Mouse (Mus musculus): ENCODE results near the gene Osbpl7. TPM values are rescaled to one million over a fixed set of nuclear protein-coding genes. Genes with fewer than 3 reads are reported as not detected.

Osbpl7 gene
- 11.1 and 11.4 TPM in 2 replicates for polyA plus RNA-seq (2016; fragmentation: Nextera tagmentation; extraction: Ambion mirVana)

GRCm38 (mm10) chr11:97050216-97050943 is at the start of gene Osbpl7:
TSS of gene Osbpl7 (plus strand) at chr11:97050628.
- Histone ChIP-seq H3K4me1 (peaks cover 22% of the 10 kb centered on the region), H3K9ac (peak within 1 kb of the TSS; percentile 78), H3K27me3 (replicated peaks) (no peaks in the 10 kb centered on the region), H3K36me3 (peaks cover 43% of the 10 kb centered on the region), H3K4me3 (peak within 1 kb of the TSS; percentile 59), H3K9me3 (no peaks in the 10 kb centered on the region), H3K4me2 (replicated peaks) (peak within 1 kb of the TSS; percentile 90), H3K27ac (no peak within 1 kb of the TSS)
- WGBS = 7% methylated on average over 18 of the region's 18 CpGs
- peak; percentile 80 for ATAC-seq (ENCODE audit: low FRiP score, low read depth)

DNA sequence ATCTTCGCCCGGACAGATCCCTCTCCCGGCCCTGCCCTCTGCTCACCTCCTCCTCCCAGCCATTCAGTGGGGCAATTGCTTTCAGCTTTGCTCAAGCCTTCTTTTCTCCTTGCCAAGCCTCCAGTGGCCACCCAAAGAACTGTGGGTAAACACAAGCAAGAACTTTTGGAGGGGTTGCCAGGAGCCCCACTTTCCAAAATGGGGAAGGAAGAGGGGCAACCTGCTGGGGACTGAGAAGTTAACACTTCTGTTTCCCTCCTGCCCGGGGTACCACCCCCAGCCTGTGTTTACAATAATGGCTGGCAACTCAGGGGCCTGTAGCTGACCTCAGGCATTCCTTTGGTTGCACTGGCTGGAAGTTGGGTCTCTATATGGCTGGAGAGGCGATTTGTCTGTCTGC is 47.3 kb upstream of the Osbpl7 start:
- ATAC-seq (ENCODE audit: low FRiP score, low read depth) = no peak
- Histone ChIP-seq H3K4me2 (replicated peaks) (no peak overlapping the region), H3K4me3 (no peak overlapping the region), H3K36me3 (no peaks in the 10 kb centered on the region), H3K4me1 (0 out of 2 replicates have a peak, but pooled peaks cover 3% of the 10 kb centered on the region), H3K27ac (no peak overlapping the region), H3K9me3 (no peaks in the 10 kb centered on the region), H3K9ac (no peak overlapping the region), H3K27me3 (replicated peaks) (peaks cover 31% of the 10 kb centered on the region)
- 23% methylated on average over 5 of the region's 5 CpGs for WGBS

DNA sequence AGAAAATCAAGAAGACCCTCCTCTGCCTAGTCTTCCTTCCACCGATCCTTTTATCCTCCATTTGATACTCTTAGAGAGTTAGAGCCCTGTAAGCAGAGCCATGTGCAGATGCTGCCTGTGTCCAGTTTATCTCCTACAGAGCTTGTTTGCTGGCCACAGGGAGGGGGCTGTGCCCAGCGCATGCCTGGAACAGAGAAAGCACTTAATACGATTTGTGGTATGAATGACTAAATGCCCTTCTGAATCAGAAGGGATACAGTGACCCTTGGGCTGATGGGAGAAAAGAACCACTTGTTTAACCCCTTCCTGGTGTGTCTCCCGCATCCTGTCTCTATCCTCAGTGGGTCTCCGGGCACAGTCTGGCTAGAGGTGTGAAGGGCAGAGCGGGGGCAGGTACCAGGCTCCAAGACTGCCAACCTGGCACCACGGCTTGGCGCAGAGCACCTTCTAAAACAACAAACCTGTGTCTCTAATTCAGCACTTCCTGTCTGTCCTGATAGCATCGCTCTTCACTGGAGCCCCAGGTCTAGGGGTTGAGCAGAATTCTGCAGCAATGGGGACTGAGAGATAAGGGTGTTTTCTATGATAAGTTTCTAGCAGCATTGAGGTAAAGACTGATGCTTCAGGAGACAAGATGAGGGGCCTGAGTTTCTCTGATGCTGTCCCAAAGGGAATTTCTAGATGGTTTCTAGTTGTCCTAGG is 43.2 kb upstream of the Osbpl7 start:
- 78% methylated on average over 9 of the region's 9 CpGs for WGBS
- H3K4me1 ChIP-seq = 0 out of 2 replicates have a peak, but pooled peaks cover 6% of the 10 kb centered on the region
- no peak for ATAC-seq (ENCODE audit: low FRiP score, low read depth)
- H3K9me3 ChIP-seq = no peaks in the 10 kb centered on the region
- no peaks in the 10 kb centered on the region for H3K36me3 ChIP-seq
- H3K4me2 ChIP-seq (replicated peaks) = no peak overlapping the region
- H3K4me3 ChIP-seq = no peak overlapping the region
- H3K9ac ChIP-seq = no peak overlapping the region
- no peak overlapping the region for H3K27ac ChIP-seq
- H3K27me3 ChIP-seq (replicated peaks) = peaks cover 34% of the 10 kb centered on the region

DNA sequence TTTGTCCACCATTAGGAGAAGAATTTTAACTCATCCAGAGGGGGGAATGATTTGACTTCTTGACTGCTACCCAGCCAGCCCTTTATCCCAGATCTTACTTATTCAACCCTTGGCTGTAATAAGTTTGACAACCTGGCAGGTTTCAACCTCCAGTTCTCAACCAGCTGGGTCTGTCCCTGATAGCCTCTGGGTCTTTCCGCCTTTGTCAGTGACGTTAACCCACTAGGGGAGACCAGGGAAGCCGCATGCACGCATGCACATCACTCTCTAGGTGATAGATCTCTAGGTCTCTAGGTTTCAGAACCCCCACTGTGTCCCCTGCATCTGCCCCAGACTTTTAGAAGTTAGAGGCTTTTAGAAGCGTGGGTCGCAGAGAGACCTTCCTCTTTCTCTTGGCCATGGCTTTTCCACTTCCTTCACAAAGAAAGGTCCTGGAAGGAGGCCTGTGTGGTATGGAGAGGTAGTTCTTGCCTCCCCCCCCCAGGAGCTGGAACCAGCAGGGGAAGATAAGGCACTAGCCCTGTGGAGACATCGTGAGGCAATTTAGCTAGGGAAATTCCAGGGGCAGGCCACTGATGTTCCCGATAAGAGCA is 41.1 kb upstream of the Osbpl7 start:
- no peak overlapping the region for H3K27ac ChIP-seq
- H3K36me3 ChIP-seq = no peaks in the 10 kb centered on the region
- H3K4me2 ChIP-seq (replicated peaks) = no peak overlapping the region
- H3K9ac ChIP-seq = no peak overlapping the region
- WGBS = 53% methylated on average over 8 of the region's 8 CpGs
- no peak for ATAC-seq (ENCODE audit: low FRiP score, low read depth)
- no peak overlapping the region for H3K4me3 ChIP-seq
- H3K9me3 ChIP-seq = no peaks in the 10 kb centered on the region
- H3K4me1 ChIP-seq = 0 out of 2 replicates have a peak, but pooled peaks cover 6% of the 10 kb centered on the region
- H3K27me3 ChIP-seq (replicated peaks) = peaks cover 36% of the 10 kb centered on the region

- H3K27me3 ChIP-seq (replicated peaks) = peaks cover 61% of the 10 kb centered on the region
- H3K9me3 ChIP-seq = no peaks in the 10 kb centered on the region
- no peak within 1 kb of the TSS for H3K27ac ChIP-seq
- no peak for ATAC-seq (ENCODE audit: low FRiP score, low read depth)
- H3K4me1 ChIP-seq = 0 out of 2 replicates have a peak, but pooled peaks cover 5% of the 10 kb centered on the region
- H3K4me3 ChIP-seq = no peak within 1 kb of the TSS
- no peak within 1 kb of the TSS for H3K9ac ChIP-seq
- no peak within 1 kb of the TSS for H3K4me2 ChIP-seq (replicated peaks)
- H3K36me3 ChIP-seq = no peaks in the 10 kb centered on the region
- 33% methylated on average over 8 of the region's 8 CpGs for WGBS
Observed at GRCm38 (mm10) chr11:97013121-97013670, 37.2 kb upstream of the Osbpl7 start, which contains the start of gene Sp6. TSS of gene Sp6 (plus strand) at chr11:97013394.

- Histone ChIP-seq H3K4me2 (replicated peaks) (peak overlapping the region; percentile 54), H3K27ac (no peak overlapping the region), H3K36me3 (no peaks in the 10 kb centered on the region), H3K9ac (no peak overlapping the region), H3K4me1 (peaks cover 30% of the 10 kb centered on the region), H3K4me3 (peak overlapping the region; percentile 28), H3K9me3 (no peaks in the 10 kb centered on the region), H3K27me3 (replicated peaks) (peaks cover 84% of the 10 kb centered on the region)
- ATAC-seq (ENCODE audit: low FRiP score, low read depth) = no peak
- WGBS = 1% methylated on average over 36 of the region's 36 CpGs
Observed at GRCm38 (mm10) chr11:97017696-97018582, 32.5 kb upstream of the Osbpl7 start.

GRCm38 (mm10) chr11:97018583-97019344 is 31.7 kb upstream of the Osbpl7 start:
- H3K27ac ChIP-seq = no peak overlapping the region
- peaks cover 87% of the 10 kb centered on the region for H3K27me3 ChIP-seq (replicated peaks)
- H3K36me3 ChIP-seq = no peaks in the 10 kb centered on the region
- no peak overlapping the region; the same call in 1 of the 2 replicates for H3K9ac ChIP-seq
- H3K4me3 ChIP-seq = peak overlapping the region; percentile 28
- H3K9me3 ChIP-seq = no peaks in the 10 kb centered on the region
- 1% methylated on average over 59 of the region's 68 CpGs for WGBS
- ATAC-seq (ENCODE audit: low FRiP score, low read depth) = no peak
- peak overlapping the region; percentile 54 for H3K4me2 ChIP-seq (replicated peaks)
- peaks cover 30% of the 10 kb centered on the region for H3K4me1 ChIP-seq

DNA sequence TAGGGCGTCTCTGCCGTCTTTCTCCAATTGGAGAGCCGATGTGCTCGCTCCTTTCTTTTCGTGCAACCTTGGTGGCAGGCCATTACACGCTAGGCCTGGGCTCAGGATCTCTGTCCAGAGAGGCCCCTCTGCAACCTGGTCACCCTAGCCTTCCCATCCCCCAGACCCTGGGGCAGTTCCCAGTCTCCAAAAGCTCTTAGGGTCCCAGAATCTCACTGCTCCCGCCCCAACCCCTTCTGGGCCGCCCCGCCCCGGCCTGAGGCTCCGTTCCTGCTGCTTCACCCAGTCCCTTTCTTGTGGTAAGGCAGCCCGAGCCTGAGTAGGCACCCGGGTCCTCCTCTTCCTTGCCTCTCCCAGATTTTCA is 31.1 kb upstream of the Osbpl7 start:
- no peak for ATAC-seq (ENCODE audit: low FRiP score, low read depth)
- 5% methylated on average over 13 of the region's 13 CpGs for WGBS
- Histone ChIP-seq H3K36me3 (no peaks in the 10 kb centered on the region), H3K9ac (no peak overlapping the region), H3K4me1 (peaks cover 30% of the 10 kb centered on the region), H3K4me2 (replicated peaks) (no peak overlapping the region; the same call in 1 of the 2 replicates), H3K9me3 (no peaks in the 10 kb centered on the region), H3K27ac (no peak overlapping the region), H3K27me3 (replicated peaks) (peaks cover 92% of the 10 kb centered on the region), H3K4me3 (no peak overlapping the region)

GRCm38 (mm10) chr11:97021121-97021765 is 29.2 kb upstream of the Osbpl7 start:
- H3K9ac ChIP-seq = no peak overlapping the region
- peaks cover 36% of the 10 kb centered on the region for H3K4me1 ChIP-seq
- ATAC-seq (ENCODE audit: low FRiP score, low read depth) = no peak
- H3K27me3 ChIP-seq (replicated peaks) = peaks cover 87% of the 10 kb centered on the region
- H3K4me3 ChIP-seq = peak overlapping the region; percentile 47
- H3K27ac ChIP-seq = no peak overlapping the region
- H3K9me3 ChIP-seq = no peaks in the 10 kb centered on the region
- H3K4me2 ChIP-seq (replicated peaks) = peak overlapping the region; percentile 84
- whole genome bisulfite sequencing = 1% methylated on average over 27 of the region's 27 CpGs
- no peaks in the 10 kb centered on the region for H3K36me3 ChIP-seq

GRCm38 (mm10) chr11:97021873-97022484 is 28.4 kb upstream of the Osbpl7 start:
- H3K9me3 ChIP-seq = no peaks in the 10 kb centered on the region
- peaks cover 36% of the 10 kb centered on the region for H3K4me1 ChIP-seq
- peaks cover 80% of the 10 kb centered on the region for H3K27me3 ChIP-seq (replicated peaks)
- peak overlapping the region; percentile 84 for H3K4me2 ChIP-seq (replicated peaks)
- H3K9ac ChIP-seq = peak overlapping the region; percentile 56
- no peak overlapping the region for H3K27ac ChIP-seq
- peak overlapping the region; percentile 47 for H3K4me3 ChIP-seq
- peak; percentile 35; the same call in 1 of the 2 replicates for ATAC-seq (ENCODE audit: low FRiP score, low read depth)
- no peaks in the 10 kb centered on the region for H3K36me3 ChIP-seq
- WGBS = under 1% methylated on average over 50 of the region's 50 CpGs

Measured in neural tube, embryonic 12.5 days (tissue).